Mouse (Mus musculus): ENCODE results near the gene Celf3. TPM values are rescaled to one million over a fixed set of nuclear protein-coding genes. Genes with fewer than 3 reads are reported as not detected.

Gene Celf3
- 100 to 1,000 TPM; 136 to 175 (median 139) TPM for total RNA-seq (2022)

- DNase-seq (ENCODE audit: low spot score in 2 of 2): peak in 1 of 2 experiments; percentile 72
These were observed at the start of gene Celf3 for GRCm38 (mm10) chr3:94477981-94478422. Gene Celf3, plus strand, starts transcription at chr3:94478295.

GRCm38 (mm10) chr3:94430980-94431379 is 47.1 kb upstream of the Celf3 start:
- no peak for DNase-seq (ENCODE audit: low spot score in 2 of 2)

GRCm38 (mm10) chr3:94434305-94434704 is 43.8 kb upstream of the Celf3 start:
- DNase-seq (ENCODE audit: low spot score in 2 of 2): no peak

GRCm38 (mm10) chr3:94436420-94436819 is 41.7 kb upstream of the Celf3 start:
- no peak for DNase-seq (ENCODE audit: low spot score in 2 of 2)

- DNase-seq (ENCODE audit: low spot score in 2 of 2): no peak
These were observed 36.9 kb upstream of the Celf3 start for GRCm38 (mm10) chr3:94441182-94441581.

GRCm38 (mm10) chr3:94442951-94443596 is 35.0 kb upstream of the Celf3 start, which contains the start of gene Mrpl9:
Gene Mrpl9, plus strand, starts transcription at chr3:94443318.
- DNase-seq (ENCODE audit: low spot score in 2 of 2): peak; percentile 91 to 93

GRCm38 (mm10) chr3:94443597-94443964 is 34.5 kb upstream of the Celf3 start, which contains the start of gene Oaz3:
Gene Oaz3, minus strand, starts transcription at chr3:94443915.
- no peak for DNase-seq (ENCODE audit: low spot score in 2 of 2)

GRCm38 (mm10) chr3:94449377-94449776 is 28.7 kb upstream of the Celf3 start:
- no peak for DNase-seq (ENCODE audit: low spot score in 2 of 2)

GRCm38 (mm10) chr3:94456529-94457000 is 21.5 kb upstream of the Celf3 start:
- DNase-seq (ENCODE audit: low spot score in 2 of 2): peak; percentile 54 to 73

GRCm38 (mm10) chr3:94457055-94457454 is 21.0 kb upstream of the Celf3 start:
- no peak for DNase-seq (ENCODE audit: low spot score in 2 of 2)

- no peak for DNase-seq (ENCODE audit: low spot score in 2 of 2)
These were observed 18.3 kb upstream of the Celf3 start for GRCm38 (mm10) chr3:94459834-94460233.

- no peak for DNase-seq (ENCODE audit: low spot score in 2 of 2)
These were observed 14.0 kb upstream of the Celf3 start for GRCm38 (mm10) chr3:94463926-94464578.

GRCm38 (mm10) chr3:94465632-94466430 is 12.3 kb upstream of the Celf3 start:
- peak in 1 of 2 experiments; percentile 73 for DNase-seq (ENCODE audit: low spot score in 2 of 2)

- DNase-seq (ENCODE audit: low spot score in 2 of 2): no peak
These were observed 9.2 kb upstream of the Celf3 start for GRCm38 (mm10) chr3:94468931-94469330.

GRCm38 (mm10) chr3:94472447-94473114 is 5.5 kb upstream of the Celf3 start:
- no peak for DNase-seq (ENCODE audit: low spot score in 2 of 2)

- DNase-seq (ENCODE audit: low spot score in 2 of 2): no peak
These were observed 5.0 kb upstream of the Celf3 start for GRCm38 (mm10) chr3:94473115-94473505.

- no peak for DNase-seq (ENCODE audit: low spot score in 2 of 2)
These were observed 4.4 kb upstream of the Celf3 start for GRCm38 (mm10) chr3:94473567-94474232.

- no peak for DNase-seq (ENCODE audit: low spot score in 2 of 2)
These were observed 1.6 kb upstream of the Celf3 start for GRCm38 (mm10) chr3:94476301-94477035.

- DNase-seq (ENCODE audit: low spot score in 2 of 2): peak in 1 of 2 experiments; percentile 78
These were observed 651 bp upstream of the Celf3 start for GRCm38 (mm10) chr3:94477444-94477843.

- DNase-seq (ENCODE audit: low spot score in 2 of 2): no peak
These were observed 585 bp downstream of the Celf3 start for GRCm38 (mm10) chr3:94478591-94479169.

Data from left cerebral cortex, adult 8-10 months (tissue).